Mouse (Mus musculus) megakaryocyte, embryonic 14.5 days (primary cell): Measurements from ENCODE around the gene Kat14.

Source experiments
- FLI1 ChIP-seq: IDR thresholded peaks from 2 replicates; pipeline ENCODE4 v1.6.1; 2012; ENCODE audit warnings: low read length, inconsistent platforms, mixed read lengths
- GATA1 ChIP-seq: IDR thresholded peaks from 3 replicates; pipeline ENCODE4 v1.6.1; 2012; ENCODE audit warnings: mixed read lengths, low read length, inconsistent platforms, borderline replicate concordance

DNA sequence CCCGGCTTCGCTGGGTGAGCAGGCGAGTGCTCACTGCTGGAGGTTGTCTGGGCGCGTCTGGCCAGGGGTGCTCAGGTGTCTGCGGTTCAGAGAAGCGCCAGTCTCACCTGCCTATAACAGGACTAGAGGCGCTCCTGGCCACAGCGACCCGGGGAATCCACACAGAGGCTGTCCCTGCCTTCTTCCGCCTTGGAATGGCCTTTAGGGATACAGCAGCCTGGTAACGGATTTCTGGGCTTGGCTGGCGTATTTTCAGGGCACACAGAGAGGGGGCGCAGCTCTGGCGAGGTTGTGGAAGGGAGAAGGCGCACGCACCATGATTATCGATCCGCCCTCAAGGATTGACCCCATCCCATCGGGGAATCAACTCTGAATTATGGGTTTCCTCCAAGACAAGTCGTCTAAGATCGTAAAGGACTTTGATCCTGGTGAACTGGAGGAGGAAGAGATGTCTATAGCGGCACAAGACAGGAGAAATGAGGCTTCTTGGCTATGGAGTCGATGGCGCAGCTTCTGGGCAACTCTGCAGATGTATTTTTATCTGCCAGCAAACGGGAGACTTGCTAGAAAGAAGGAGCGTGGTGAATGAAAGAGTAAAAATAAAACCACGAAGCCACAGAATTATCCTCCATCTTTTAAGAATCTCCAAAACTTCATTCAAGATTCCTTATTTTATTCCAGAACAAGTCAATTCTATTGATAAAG is 35.5 kb upstream of the Kat14 start:
- TF ChIP-seq GATA1 (no peak), FLI1 (no peak)
